Mouse (Mus musculus): ENCODE measurements around the gene Srsf4.

- TF ChIP-seq CTCF (IDR thresholded peaks at IDR 0.05; ENCODE audit: control insufficient read depth, insufficient read depth, insufficient read length) (no peak), USF1 (IDR thresholded peaks at IDR 0.05; ENCODE audit: low read depth) (no peak), MYOG (IDR thresholded peaks at IDR 0.05; ENCODE audit: control insufficient read depth, extremely low read depth, insufficient read length) (no peak), MAX (IDR thresholded peaks at IDR 0.05) (no peak), MYOD1 (IDR thresholded peaks at IDR 0.05; ENCODE audit: control insufficient read depth, insufficient read length, low read depth) (no peak)
Observed at GRCm38 (mm10) chr4:131920141-131920594, 46.8 kb downstream of the Srsf4 start.

Measured in C2C12 (cell line).